Mouse (Mus musculus) C2C12 (cell line): Measurements from ENCODE around the gene Gm17581. TPM values are rescaled to one million over a fixed set of nuclear protein-coding genes. Genes with fewer than 3 reads are reported as not detected.

Experiments used
- H3K27me3 ChIP-seq: one replicate; pipeline ENCODE4 v1.6.1; 2011; ENCODE audit not compliant: control insufficient read depth, insufficient read depth, insufficient read length
- H3K36me3 ChIP-seq: one replicate; pipeline ENCODE4 v1.6.1; 2011; ENCODE audit not compliant: control insufficient read depth, insufficient read depth
- H3K4me3 ChIP-seq: one replicate; pipeline ENCODE4 v1.5.1; 2011; ENCODE audit warnings: mild to moderate bottlenecking, control low read depth; ENCODE audit not compliant: poor library complexity, insufficient read depth, severe bottlenecking
- H3K79me2 ChIP-seq: one replicate; pipeline ENCODE4 v1.6.1; 2011; ENCODE audit not compliant: control insufficient read depth, insufficient read depth
- H3K79me3 ChIP-seq: one replicate; pipeline ENCODE4 v1.6.1; 2011; ENCODE audit warnings: low read depth, control low read depth
- H3ac ChIP-seq: one replicate; pipeline ENCODE3; 2011; ENCODE audit warnings: low read depth; ENCODE audit not compliant: control insufficient read depth, insufficient read length
- CEBPB ChIP-seq: IDR thresholded peaks from one replicate; pipeline ENCODE4 v1.6.1; 2011; ENCODE audit warnings: low read depth, mild to moderate bottlenecking, control low read depth, moderate library complexity
- CTCF ChIP-seq: IDR thresholded peaks from one replicate; pipeline ENCODE4 v1.5.1; 2011; ENCODE audit not compliant: control insufficient read depth, insufficient read depth, insufficient read length
- FOSL1 ChIP-seq: IDR thresholded peaks from one replicate; pipeline ENCODE4 v1.8.0; 2011; ENCODE audit warnings: mild to moderate bottlenecking, low read length; ENCODE audit not compliant: poor library complexity, insufficient read depth, severe bottlenecking
- MAX ChIP-seq: IDR thresholded peaks from one replicate; pipeline ENCODE4 v1.6.1; 2011; ENCODE audit warnings: mild to moderate bottlenecking, control low read depth
- MYOD1 ChIP-seq: IDR thresholded peaks from one replicate; pipeline ENCODE4 v1.6.1; 2011; ENCODE audit warnings: low read depth; ENCODE audit not compliant: control insufficient read depth, insufficient read length
- MYOG ChIP-seq: IDR thresholded peaks from one replicate; pipeline ENCODE4 v1.6.1; 2011; ENCODE audit not compliant: control insufficient read depth, insufficient read length; ENCODE audit errors: extremely low read depth
- USF1 ChIP-seq: IDR thresholded peaks from one replicate; pipeline ENCODE4 v1.6.1; 2011; ENCODE audit warnings: low read depth, mild to moderate bottlenecking, control low read depth, moderate library complexity
- polyA plus RNA-seq: library from polyadenylated mRNA; unstranded; fragments of >200 nt; fragmentation: generic; extraction: Trizol; gene quantifications from one replicate; pipeline ENCODE4 v1.2.1, GENCODE M21; 2012; ENCODE audit warnings: missing spikeins

The Gm17581 gene
- polyA plus RNA-seq, 1 experiment, result not detected

DNA sequence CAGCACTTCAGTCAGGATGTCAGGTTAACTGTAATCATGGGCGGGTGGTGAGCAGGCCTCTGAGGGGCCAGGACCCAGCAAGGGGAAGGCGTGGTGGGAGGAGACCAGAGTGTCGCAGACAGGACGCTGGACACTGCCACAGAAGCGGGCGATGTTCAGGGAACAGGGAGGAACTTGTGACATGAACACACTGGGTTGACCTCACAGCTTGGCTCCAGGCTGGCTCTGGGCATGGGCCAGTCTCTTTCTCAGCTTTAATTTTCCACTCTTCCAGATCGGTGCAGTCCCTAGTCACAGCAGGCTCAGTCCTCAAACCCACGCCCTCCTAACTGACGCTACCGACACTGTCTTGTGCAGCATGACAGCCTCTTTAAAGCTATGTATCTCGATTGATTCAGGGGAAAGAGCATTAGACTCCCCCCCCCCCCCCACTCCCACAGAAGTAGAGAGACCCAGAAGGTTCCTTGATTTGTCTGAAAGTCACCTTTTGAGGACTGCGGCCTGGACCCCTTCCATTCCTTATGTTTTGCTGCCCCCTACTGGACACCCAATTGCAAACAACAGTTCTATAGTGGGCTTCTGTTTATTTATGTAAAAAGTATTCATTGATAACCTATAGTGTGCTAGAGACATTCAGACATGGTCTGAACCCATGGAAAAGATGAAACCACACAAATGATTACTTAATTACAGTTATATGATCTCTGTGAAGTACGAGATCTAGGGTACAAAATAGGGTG is 29.2 kb upstream of the Gm17581 start:
- Histone ChIP-seq H3K36me3 (no peaks in the 10 kb centered on the region), H3K27me3 (peaks cover 7% of the 10 kb centered on the region), H3K4me3 (no peak overlapping the region), H3K79me2 (no peaks in the 10 kb centered on the region), H3ac (peak overlapping the region; percentile 24), H3K79me3 (no peaks in the 10 kb centered on the region)
- no peak for TF ChIP-seq USF1
- TF ChIP-seq MYOD1, result no peak
- no peak for TF ChIP-seq CTCF
- TF ChIP-seq MYOG, result no peak
- TF ChIP-seq FOSL1, result no peak
- no peak for TF ChIP-seq MAX
- TF ChIP-seq CEBPB, result no peak

DNA sequence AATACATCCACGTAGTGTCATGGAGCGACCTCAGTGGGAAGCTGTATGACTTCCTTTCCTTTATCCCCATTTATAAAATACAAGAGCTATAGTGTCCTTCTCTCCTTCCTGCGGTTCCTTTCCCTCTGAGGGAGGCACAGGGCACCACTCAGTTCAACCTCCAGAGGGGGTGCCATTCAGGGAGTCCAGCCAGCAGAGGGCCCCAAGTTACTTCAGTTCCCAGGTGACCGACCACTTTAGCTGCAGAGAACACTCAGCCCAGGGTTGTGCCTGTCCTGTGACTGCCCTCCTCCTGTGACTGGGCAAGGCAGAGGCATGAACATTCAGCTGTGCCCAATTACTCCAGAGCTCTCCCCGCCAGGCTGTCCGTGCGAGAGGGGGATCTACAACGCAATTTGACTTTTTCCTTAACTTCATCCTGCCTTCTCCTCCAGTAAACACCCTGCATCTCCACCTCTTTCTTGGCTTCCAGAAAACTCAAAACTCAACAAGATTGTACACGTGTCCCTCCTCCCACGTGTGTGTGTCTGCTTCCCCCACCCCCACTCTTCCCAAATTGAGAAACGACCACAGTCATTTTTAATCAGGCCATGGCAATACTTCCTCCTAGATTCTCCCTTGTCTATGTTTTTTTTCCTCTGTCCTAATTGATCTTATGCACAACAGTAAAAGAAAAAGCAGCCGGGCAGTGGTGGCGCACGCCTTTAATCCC is 21.3 kb upstream of the Gm17581 start:
- TF ChIP-seq FOSL1 (no peak), CEBPB (no peak)
- Histone ChIP-seq H3K36me3 (no peaks in the 10 kb centered on the region), H3K79me3 (no peaks in the 10 kb centered on the region), H3ac (no peak overlapping the region), H3K27me3 (peaks cover 9% of the 10 kb centered on the region), H3K4me3 (no peak overlapping the region), H3K79me2 (no peaks in the 10 kb centered on the region)

DNA sequence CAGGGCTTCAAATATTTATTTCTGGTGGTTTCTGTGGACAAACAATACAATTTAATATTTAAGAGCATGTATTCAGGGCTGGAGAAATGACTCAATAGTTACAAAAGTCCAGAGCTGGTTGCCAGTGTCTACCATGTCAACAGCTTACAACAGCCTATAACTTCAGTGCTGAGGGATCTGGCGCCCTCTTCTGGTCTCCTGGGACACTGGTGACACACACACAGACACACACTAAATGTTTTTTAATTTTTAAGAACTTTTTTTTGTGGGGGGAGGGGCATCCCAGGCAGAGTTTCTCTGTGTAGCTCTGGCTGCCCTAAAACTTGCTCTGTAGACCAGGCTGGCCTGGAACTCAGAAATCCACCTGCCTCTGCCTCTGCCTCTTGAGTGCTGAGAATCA is 20.1 kb upstream of the Gm17581 start:
- H3K79me3 ChIP-seq, result no peaks in the 10 kb centered on the region
- TF ChIP-seq FOSL1, result no peak
- no peak for TF ChIP-seq CTCF
- no peak for TF ChIP-seq MYOG
- no peak for TF ChIP-seq MYOD1
- TF ChIP-seq MAX, result no peak
- TF ChIP-seq USF1, result no peak
- no peak for TF ChIP-seq CEBPB
- no peaks in the 10 kb centered on the region for H3K79me2 ChIP-seq
- H3K36me3 ChIP-seq, result no peaks in the 10 kb centered on the region
- H3K4me3 ChIP-seq, result no peak overlapping the region
- H3K27me3 ChIP-seq, result peaks cover 6% of the 10 kb centered on the region
- no peak overlapping the region for H3ac ChIP-seq

- Histone ChIP-seq H3K4me3 (peak within 1 kb of the TSS; percentile 23), H3K79me2 (no peaks in the 10 kb centered on the region), H3ac (peak within 1 kb of the TSS; percentile 31), H3K27me3 (peaks cover 5% of the 10 kb centered on the region), H3K36me3 (no peaks in the 10 kb centered on the region), H3K79me3 (no peaks in the 10 kb centered on the region)
- peak; percentile 67 for TF ChIP-seq MAX
- TF ChIP-seq FOSL1, result no peak
Observed at GRCm38 (mm10) chr2:155751014-155751786, 15.5 kb upstream of the Gm17581 start, which contains the start of gene Procr. TSS of gene Procr (plus strand) at chr2:155751117.

- TF ChIP-seq MYOD1, result no peak
- TF ChIP-seq MYOG, result no peak
- TF ChIP-seq CTCF, result no peak
- no peak for TF ChIP-seq CEBPB
- no peak for TF ChIP-seq USF1
- no peak for TF ChIP-seq FOSL1
- no peak for TF ChIP-seq MAX
- H3K36me3 ChIP-seq, result no peaks in the 10 kb centered on the region
- no peaks in the 10 kb centered on the region for H3K79me3 ChIP-seq
- H3ac ChIP-seq, result no peak overlapping the region
- no peaks in the 10 kb centered on the region for H3K79me2 ChIP-seq
- no peak overlapping the region for H3K4me3 ChIP-seq
- peaks cover 3% of the 10 kb centered on the region for H3K27me3 ChIP-seq
Observed at GRCm38 (mm10) chr2:155749394-155749793, 13.7 kb upstream of the Gm17581 start.
